Mouse (Mus musculus) lung, embryonic 14.5 days (tissue): ENCODE data around the gene Dnah8. TPM values are rescaled to one million over a fixed set of nuclear protein-coding genes. Genes with fewer than 3 reads are reported as not detected.

Experiments used
- ATAC-seq: fragments of 200-750 bp; cut with Nextera tagmentation; 2 replicates; pipeline ENCODE4 v1.8.0; 2017; ENCODE audit warnings: mild to moderate bottlenecking, moderate TSS enrichment, moderate library complexity; ENCODE audit not compliant: insufficient read depth
- DNase-seq: peaks from one replicate; pipeline ENCODE4 v3.0.0-alpha.2; 2015
- H3K27ac ChIP-seq: fragments of 300-500 bp; sonication (generic); 2 replicates; pipeline ENCODE4 v1.5.1; 2014; ENCODE audit warnings: low read depth, mild to moderate bottlenecking, moderate library complexity
- H3K27me3 ChIP-seq: fragments of 300-500 bp; sonication (generic); 2 replicates; pipeline ENCODE4 v1.6.1; 2014; ENCODE audit warnings: low read length, control low read depth; ENCODE audit not compliant: insufficient read depth
- H3K36me3 ChIP-seq: fragments of 300-500 bp; sonication (generic); 2 replicates; pipeline ENCODE4 v1.6.1; 2014; ENCODE audit warnings: control low read depth; ENCODE audit not compliant: insufficient read depth
- H3K4me1 ChIP-seq: fragments of 300-500 bp; sonication (generic); 2 replicates; pipeline ENCODE4 v1.6.1; 2014; ENCODE audit warnings: antibody characterized with exemption, control low read depth; ENCODE audit not compliant: insufficient read depth
- H3K4me2 ChIP-seq: fragments of 300-500 bp; sonication (generic); 2 replicates; pipeline ENCODE4 v1.6.1; 2014; ENCODE audit warnings: mild to moderate bottlenecking
- H3K4me3 ChIP-seq: fragments of 300-500 bp; sonication (generic); 2 replicates; pipeline ENCODE4 v1.5.1; 2014; ENCODE audit warnings: low read depth, low read length
- H3K9ac ChIP-seq: fragments of 300-500 bp; sonication (generic); 2 replicates; pipeline ENCODE4 v1.6.1; 2014
- H3K9me3 ChIP-seq: fragments of 300-500 bp; sonication (generic); 2 replicates; pipeline ENCODE4 v1.6.1; 2016; ENCODE audit warnings: low read depth, low read length, control low read depth
- CTCF ChIP-seq: IDR thresholded peaks from 2 replicates; pipeline ENCODE4 v1.5.1; 2016; ENCODE audit warnings: antibody characterized with exemption, low read depth
- WGBS: fragments of 180-500 bp; shearing (Covaris S2); extraction: QIAGEN DNeasy Blood & Tissue Kit; methylation state at CpG from one replicate; pipeline ENCODE4 v1.1.7; 2014; 5-methylcytosine and 5-hydroxymethylcytosine counted together
- polyA plus RNA-seq: library from polyadenylated mRNA; unstranded; fragments of >200 nt; fragmentation: Nextera tagmentation; extraction: Ambion mirVana; gene quantifications from 2 replicates; pipeline ENCODE4 v1.2.1, GENCODE M21; 2014

Gene Dnah8
- polyA plus RNA-seq, 1 experiment from 2014 or later = 4.7 TPM

GRCm38 (mm10) chr17:30746056-30747024 lies 122.2 kb downstream of the Dnah8 start:
- Histone ChIP-seq H3K4me3 (no peak overlapping the region), H3K36me3 (no peaks in the 10 kb centered on the region), H3K4me1 (no peaks in the 10 kb centered on the region), H3K27ac (no peak overlapping the region), H3K9ac (no peak overlapping the region), H3K27me3 (no peaks in the 10 kb centered on the region), H3K9me3 (no peaks in the 10 kb centered on the region), H3K4me2 (no peak overlapping the region)
- 55% methylated on average over 29 of the region's 29 CpGs for WGBS
- peak; percentile 97 for TF ChIP-seq CTCF
- DNase-seq (peak; percentile 79), ATAC-seq (no peak)

DNA sequence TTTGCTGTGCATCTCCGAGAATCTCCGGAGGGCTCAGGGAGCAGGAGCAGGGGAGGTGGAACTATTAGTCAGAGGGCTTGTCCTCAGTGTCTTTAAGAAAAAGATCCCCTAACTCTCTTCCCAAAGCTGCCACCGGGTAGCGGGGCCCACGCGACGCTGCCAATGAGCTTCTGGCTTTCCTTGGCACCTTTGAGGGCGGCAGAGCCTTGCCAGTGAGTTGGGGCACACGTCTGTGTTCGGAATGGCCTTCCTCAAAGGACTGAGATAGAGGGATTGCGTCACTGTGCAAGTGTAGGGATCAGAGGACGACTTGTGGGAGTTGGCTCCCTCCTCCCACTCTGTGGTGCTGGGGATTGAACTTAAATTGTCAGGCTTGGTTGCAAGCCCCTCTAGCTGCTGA lies 125.2 kb downstream of the Dnah8 start:
- no peak for DNase-seq
- Histone ChIP-seq H3K4me2 (no peak overlapping the region), H3K36me3 (no peaks in the 10 kb centered on the region), H3K9ac (no peak overlapping the region), H3K9me3 (no peaks in the 10 kb centered on the region), H3K27ac (no peak overlapping the region), H3K4me3 (no peak overlapping the region), H3K27me3 (no peaks in the 10 kb centered on the region), H3K4me1 (no peaks in the 10 kb centered on the region)
- no peak for TF ChIP-seq CTCF
- 81% methylated on average over 12 of the region's 12 CpGs for WGBS
- no peak for ATAC-seq

- no peak overlapping the region for H3K4me3 ChIP-seq
- H3K27me3 ChIP-seq = no peaks in the 10 kb centered on the region
- H3K36me3 ChIP-seq = no peaks in the 10 kb centered on the region
- no peak overlapping the region for H3K4me2 ChIP-seq
- H3K27ac ChIP-seq = no peak overlapping the region
- TF ChIP-seq CTCF = no peak
- WGBS = 40% methylated on average over 6 of the region's 6 CpGs
- H3K9me3 ChIP-seq = no peaks in the 10 kb centered on the region
- ATAC-seq (no peak), DNase-seq (no peak)
- no peaks in the 10 kb centered on the region for H3K4me1 ChIP-seq
- no peak overlapping the region for H3K9ac ChIP-seq
Observed at GRCm38 (mm10) chr17:30750269-30750668, 126.1 kb downstream of the Dnah8 start.

- 71% methylated on average over 12 of the region's 12 CpGs for WGBS
- Histone ChIP-seq H3K27me3 (no peaks in the 10 kb centered on the region), H3K9ac (no peak overlapping the region), H3K27ac (no peak overlapping the region), H3K4me3 (no peak overlapping the region), H3K9me3 (no peaks in the 10 kb centered on the region; the same call in 1 of the 2 replicates), H3K36me3 (no peaks in the 10 kb centered on the region), H3K4me2 (no peak overlapping the region), H3K4me1 (no peaks in the 10 kb centered on the region)
- no peak for ATAC-seq
- TF ChIP-seq CTCF = no peak
- peak; percentile 60 for DNase-seq
Observed at GRCm38 (mm10) chr17:30752370-30752818, 128.2 kb downstream of the Dnah8 start.

GRCm38 (mm10) chr17:30753201-30753600 lies 129.0 kb downstream of the Dnah8 start:
- Histone ChIP-seq H3K4me3 (no peak overlapping the region), H3K27me3 (no peaks in the 10 kb centered on the region), H3K4me2 (no peak overlapping the region), H3K27ac (no peak overlapping the region), H3K9ac (no peak overlapping the region), H3K4me1 (no peaks in the 10 kb centered on the region), H3K36me3 (no peaks in the 10 kb centered on the region), H3K9me3 (no peaks in the 10 kb centered on the region; the same call in 1 of the 2 replicates)
- WGBS = 81% methylated on average over 6 of the region's 6 CpGs
- DNase-seq (no peak), ATAC-seq (no peak)
- TF ChIP-seq CTCF = no peak

DNA sequence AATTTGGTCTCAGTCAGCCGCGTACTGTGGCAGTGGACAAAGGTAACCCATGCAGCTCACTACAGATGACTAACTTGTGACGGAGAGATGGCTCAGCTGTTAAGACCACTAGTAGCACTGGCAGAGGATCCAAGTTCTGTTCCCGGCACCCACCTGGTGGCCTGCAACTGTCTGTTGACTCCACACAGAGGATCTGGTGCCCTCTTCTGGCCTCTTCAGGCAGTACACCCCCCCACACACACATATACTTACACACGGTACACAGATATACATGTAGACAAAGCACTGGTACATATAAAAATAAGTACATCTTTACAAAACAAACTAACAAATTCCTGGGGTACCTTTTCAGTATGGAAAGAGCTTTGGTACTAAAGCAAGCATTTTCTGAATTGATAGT lies 132.6 kb downstream of the Dnah8 start:
- Histone ChIP-seq H3K27me3 (no peaks in the 10 kb centered on the region), H3K4me3 (no peak overlapping the region)

DNA sequence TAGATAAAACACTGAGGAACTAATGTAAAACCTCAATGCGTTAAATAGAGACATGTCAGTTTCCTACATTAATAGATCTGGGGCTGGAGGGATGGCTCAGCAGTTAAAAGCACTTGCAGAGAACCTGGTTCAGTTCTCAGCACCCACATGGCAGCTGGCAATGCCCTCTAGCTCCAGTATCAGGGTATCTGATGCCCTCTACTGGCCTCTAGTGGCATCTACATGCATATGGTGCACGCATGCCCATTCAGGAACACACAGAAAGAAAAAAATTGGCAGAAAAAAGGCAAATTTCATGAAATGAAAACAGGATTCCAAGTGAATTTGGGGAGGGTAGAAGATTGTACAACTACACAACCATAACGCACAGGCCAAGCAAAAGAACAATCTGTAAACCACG lies 136.2 kb downstream of the Dnah8 start:
- H3K27me3 ChIP-seq = no peaks in the 10 kb centered on the region
- H3K9ac ChIP-seq = no peak overlapping the region
- peak; percentile 38 for TF ChIP-seq CTCF
- no peak overlapping the region for H3K4me3 ChIP-seq
- no peak for DNase-seq
- WGBS = 88% methylated on average over 4 of the region's 4 CpGs
- H3K4me1 ChIP-seq = no peaks in the 10 kb centered on the region
- no peaks in the 10 kb centered on the region for H3K36me3 ChIP-seq
- no peak overlapping the region for H3K27ac ChIP-seq
- no peak overlapping the region for H3K4me2 ChIP-seq
- no peak for ATAC-seq
- peaks cover 3% of the 10 kb centered on the region; the same call in 1 of the 2 replicates for H3K9me3 ChIP-seq

More for the DNA sequence above, 132.6 kb downstream of the Dnah8 start:
- no peak for TF ChIP-seq CTCF
- H3K9me3 ChIP-seq = peaks cover 3% of the 10 kb centered on the region; the same call in 1 of the 2 replicates
- DNase-seq (no peak), ATAC-seq (no peak)
- H3K27ac ChIP-seq = no peak overlapping the region
- no peak overlapping the region for H3K4me2 ChIP-seq
- no peaks in the 10 kb centered on the region for H3K4me1 ChIP-seq
- no peak overlapping the region for H3K9ac ChIP-seq
- H3K36me3 ChIP-seq = no peaks in the 10 kb centered on the region
- WGBS = 96% methylated on average over 5 of the region's 5 CpGs
